Mouse (Mus musculus) lung, embryonic 15.5 days (tissue): ENCODE data around the gene Fgfr2. TPM values are rescaled to one million over a fixed set of nuclear protein-coding genes. Genes with fewer than 3 reads are reported as not detected.

Experiments used
- ATAC-seq: fragments of 200-750 bp; cut with Nextera tagmentation; 2 replicates; pipeline ENCODE4 v1.8.0; 2017; ENCODE audit warnings: moderate number of reproducible peaks, borderline replicate concordance; ENCODE audit not compliant: low FRiP score, low TSS enrichment; ENCODE audit errors: extremely low read depth
- H3K27ac ChIP-seq: fragments of 300-500 bp; sonication (generic); 2 replicates; pipeline ENCODE4 v1.5.1; 2015; ENCODE audit warnings: moderate library complexity, mild to moderate bottlenecking, inconsistent platforms
- H3K27me3 ChIP-seq: fragments of 300-500 bp; sonication (generic); 2 replicates; pipeline ENCODE4 v1.6.1; 2015; ENCODE audit warnings: inconsistent platforms
- H3K36me3 ChIP-seq: fragments of 300-500 bp; sonication (generic); 2 replicates; pipeline ENCODE4 v1.6.1; 2015; ENCODE audit warnings: inconsistent platforms
- H3K4me1 ChIP-seq: fragments of 300-500 bp; sonication (generic); 2 replicates; pipeline ENCODE4 v1.6.1; 2015; ENCODE audit warnings: inconsistent platforms
- H3K4me2 ChIP-seq: fragments of 300-500 bp; sonication (generic); 2 replicates; pipeline ENCODE4 v1.6.1; 2015; ENCODE audit warnings: inconsistent platforms, mild to moderate bottlenecking, moderate library complexity
- H3K4me3 ChIP-seq: fragments of 300-500 bp; sonication (generic); 2 replicates; pipeline ENCODE4 v1.5.1; 2015; ENCODE audit warnings: mild to moderate bottlenecking, inconsistent platforms
- H3K9ac ChIP-seq: fragments of 300-500 bp; sonication (generic); 2 replicates; pipeline ENCODE4 v1.6.1; 2015; ENCODE audit warnings: inconsistent platforms
- H3K9me3 ChIP-seq: fragments of 300-500 bp; sonication (generic); 2 replicates; pipeline ENCODE4 v1.6.1; 2016; ENCODE audit warnings: inconsistent platforms
- WGBS: fragments of 180-500 bp; shearing (Covaris S2); methylation state at CpG from one replicate; pipeline ENCODE4 v1.1.7; 2015; 5-methylcytosine and 5-hydroxymethylcytosine counted together
- polyA plus RNA-seq: library from polyadenylated mRNA; unstranded; fragments of >200 nt; fragmentation: Nextera tagmentation; extraction: Ambion mirVana; gene quantifications from 2 replicates; pipeline ENCODE4 v1.2.1, GENCODE M21; 2015

Fgfr2 gene
- polyA plus RNA-seq, 1 experiment from 2014 or later, result 160 TPM

DNA sequence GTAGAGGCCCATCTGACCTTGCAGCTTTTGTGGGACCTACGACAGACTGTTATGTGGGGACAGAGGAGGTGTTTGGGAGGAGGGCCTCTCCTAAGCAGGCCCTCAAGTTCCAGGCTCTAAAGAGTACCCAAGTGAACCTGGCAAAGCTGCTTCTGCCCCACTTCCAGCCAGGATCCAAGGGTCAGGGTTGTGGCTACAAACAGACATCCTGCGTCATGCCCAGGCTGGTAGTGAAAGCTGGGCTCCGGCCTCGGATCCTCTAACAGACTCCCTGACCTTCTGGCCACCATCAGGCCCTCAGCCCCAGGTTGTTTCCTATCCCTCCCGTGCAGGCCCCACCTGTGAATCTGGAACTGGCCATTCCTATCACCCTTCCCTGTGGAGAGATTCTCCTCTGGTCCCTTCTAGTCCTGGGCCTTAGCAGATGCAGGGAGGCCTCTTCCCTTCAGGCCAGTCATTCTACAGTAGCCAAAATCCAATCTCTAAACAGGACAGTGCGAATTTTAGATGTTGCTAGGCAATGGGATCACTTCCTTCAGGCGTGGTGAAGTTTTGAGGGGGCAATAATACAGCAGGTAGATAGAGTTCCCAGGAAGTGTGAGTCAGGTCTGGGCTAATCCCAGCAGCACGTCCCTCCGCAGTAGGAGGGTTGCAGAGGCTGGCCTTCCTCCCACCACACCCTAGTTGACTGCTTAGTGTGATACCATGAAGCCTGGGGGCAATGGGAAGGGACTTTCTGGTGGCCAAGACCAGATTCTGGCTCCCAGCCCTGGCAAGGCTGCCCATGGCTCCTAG, 419.4 kb downstream of the Fgfr2 start:
- Histone ChIP-seq H3K27ac (no peak overlapping the region), H3K9me3 (no peaks in the 10 kb centered on the region), H3K4me3 (no peak overlapping the region), H3K4me2 (no peak overlapping the region), H3K9ac (no peak overlapping the region), H3K4me1 (peaks cover 5% of the 10 kb centered on the region; the same call in 1 of the 2 replicates), H3K27me3 (no peaks in the 10 kb centered on the region), H3K36me3 (no peaks in the 10 kb centered on the region)
- WGBS, result 78% methylated on average over 9 of the region's 9 CpGs
- ATAC-seq, result no peak

DNA sequence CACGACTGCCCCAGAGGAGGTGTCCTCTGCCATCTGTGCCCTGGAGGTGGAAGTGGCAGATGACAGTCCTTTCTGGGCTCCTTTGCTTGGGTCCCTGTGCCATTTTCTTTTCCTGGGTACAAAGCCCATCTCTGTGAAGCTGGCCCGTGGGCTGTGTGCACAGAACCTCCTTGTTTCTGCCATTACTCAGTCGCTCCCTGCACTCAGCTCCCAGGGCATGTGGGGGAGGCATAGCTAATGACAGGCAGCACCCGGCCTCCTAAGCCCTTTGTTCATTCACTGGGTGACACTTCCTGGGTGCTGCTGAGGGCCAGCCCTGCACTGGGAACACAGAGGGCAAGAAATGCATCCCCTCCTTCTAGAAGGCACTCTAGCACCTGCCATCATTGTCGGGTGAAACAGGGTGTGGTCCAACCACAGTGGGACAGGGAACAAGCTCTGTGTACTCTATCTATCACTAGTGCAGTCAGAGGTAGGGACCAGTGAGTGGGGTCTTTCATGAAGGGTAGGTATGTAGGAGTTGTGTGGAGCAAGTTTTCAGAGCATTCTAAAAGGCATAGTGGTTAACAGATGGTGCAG, 420.6 kb downstream of the Fgfr2 start:
- Histone ChIP-seq H3K9ac (no peak overlapping the region), H3K4me3 (no peak overlapping the region), H3K4me1 (peaks cover 5% of the 10 kb centered on the region; the same call in 1 of the 2 replicates), H3K9me3 (no peaks in the 10 kb centered on the region), H3K4me2 (no peak overlapping the region), H3K36me3 (no peaks in the 10 kb centered on the region), H3K27me3 (no peaks in the 10 kb centered on the region), H3K27ac (no peak overlapping the region)
- ATAC-seq, result no peak
- 74% methylated on average over 5 of the region's 5 CpGs for WGBS

DNA sequence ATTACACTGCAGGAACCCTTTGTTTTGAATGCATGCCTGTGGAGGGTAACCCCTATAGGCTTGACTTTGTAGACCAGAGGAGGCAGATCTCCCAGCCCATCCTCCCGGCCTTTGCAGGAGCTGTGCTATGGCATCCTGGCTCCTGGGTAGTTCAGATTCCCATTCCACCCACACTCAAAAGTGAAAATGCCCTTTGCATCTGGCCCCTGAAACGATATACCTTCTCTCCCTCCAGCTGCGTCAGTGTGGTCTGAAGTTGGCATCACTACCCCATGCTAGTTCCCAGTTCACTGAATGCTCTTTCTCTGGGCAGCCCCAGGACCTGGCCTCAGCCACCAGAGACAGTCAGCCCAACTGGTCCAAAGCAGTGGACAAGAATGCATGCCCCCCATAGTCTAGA, 421.1 kb downstream of the Fgfr2 start:
- no peaks in the 10 kb centered on the region for H3K27me3 ChIP-seq
- H3K4me1 ChIP-seq, result peaks cover 5% of the 10 kb centered on the region; the same call in 1 of the 2 replicates
- no peak overlapping the region for H3K9ac ChIP-seq
- ATAC-seq, result no peak
- H3K4me2 ChIP-seq, result no peak overlapping the region
- H3K9me3 ChIP-seq, result no peaks in the 10 kb centered on the region
- 84% methylated on average over 3 of the region's 3 CpGs for WGBS
- H3K27ac ChIP-seq, result no peak overlapping the region
- no peak overlapping the region for H3K4me3 ChIP-seq
- H3K36me3 ChIP-seq, result no peaks in the 10 kb centered on the region

DNA sequence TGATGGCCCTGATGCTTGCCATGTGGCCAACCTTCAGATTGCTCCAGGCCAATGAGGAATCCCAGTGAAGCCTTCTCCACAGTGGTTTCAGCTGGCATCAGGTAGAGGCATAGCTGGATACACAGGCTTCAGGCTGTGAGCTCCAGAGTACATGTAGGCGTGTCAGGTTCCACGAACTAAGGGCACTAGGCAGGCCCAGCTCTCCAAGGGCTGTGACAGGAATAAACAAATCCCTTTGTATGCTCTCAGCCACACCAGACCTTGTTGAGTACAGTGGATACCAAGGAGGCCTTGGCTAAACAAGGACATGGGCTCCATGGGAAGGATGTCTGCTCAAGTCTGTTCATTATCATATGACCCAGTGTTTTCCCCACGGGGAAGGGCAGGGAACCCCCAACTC, 421.7 kb downstream of the Fgfr2 start:
- Histone ChIP-seq H3K4me1 (peaks cover 5% of the 10 kb centered on the region; the same call in 1 of the 2 replicates), H3K4me2 (no peak overlapping the region), H3K27me3 (no peaks in the 10 kb centered on the region), H3K36me3 (no peaks in the 10 kb centered on the region), H3K27ac (no peak overlapping the region), H3K4me3 (no peak overlapping the region), H3K9me3 (no peaks in the 10 kb centered on the region), H3K9ac (no peak overlapping the region)
- 0 out of 2 replicates have a peak, but pooled peaks have one; percentile 20 for ATAC-seq
- 66% methylated on average over 3 of the region's 3 CpGs for WGBS

DNA sequence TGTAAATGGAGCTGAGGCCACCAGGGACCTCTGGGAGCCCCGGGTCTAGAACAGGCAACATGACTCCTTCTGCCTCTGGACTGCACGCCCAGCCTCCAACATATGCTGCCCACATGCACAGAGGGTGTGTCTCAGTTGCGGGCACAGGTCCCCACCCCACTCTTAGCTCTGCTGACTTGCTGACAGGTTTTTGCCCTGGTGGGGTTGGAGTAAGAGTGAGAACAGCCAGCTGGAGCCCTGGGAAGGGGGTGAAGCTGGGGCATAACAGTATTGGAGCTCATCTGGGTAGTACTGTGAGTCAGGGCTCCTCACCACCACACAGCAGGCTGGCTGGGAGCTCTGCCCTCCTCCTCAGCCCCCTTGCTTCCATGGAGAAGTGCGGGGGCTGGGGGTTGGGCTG, 423.0 kb downstream of the Fgfr2 start:
- 64% methylated on average over 4 of the region's 4 CpGs for WGBS
- Histone ChIP-seq H3K27me3 (no peaks in the 10 kb centered on the region), H3K4me1 (peaks cover 5% of the 10 kb centered on the region; the same call in 1 of the 2 replicates), H3K4me2 (no peak overlapping the region), H3K27ac (no peak overlapping the region), H3K36me3 (no peaks in the 10 kb centered on the region), H3K9ac (no peak overlapping the region), H3K4me3 (no peak overlapping the region), H3K9me3 (no peaks in the 10 kb centered on the region)
- no peak for ATAC-seq

DNA sequence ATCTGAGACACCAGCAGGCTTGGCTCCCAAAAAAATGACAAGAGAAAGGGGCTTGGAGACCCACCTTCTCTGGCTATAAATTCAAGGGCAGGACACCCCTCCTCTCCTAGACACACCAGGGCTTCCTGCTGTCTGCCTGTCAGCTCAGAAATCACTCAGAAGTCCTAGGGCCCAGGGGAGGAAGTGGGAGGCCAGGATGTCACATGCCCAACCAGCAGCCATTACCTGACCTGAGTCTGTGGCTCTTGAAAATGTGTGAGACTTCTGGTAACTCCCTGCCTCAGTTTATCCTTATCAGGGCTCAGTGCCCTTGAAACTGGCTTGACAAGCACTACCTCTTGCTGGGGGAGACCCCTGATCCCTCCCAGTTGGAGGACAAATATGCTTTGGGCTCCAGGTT, 423.5 kb downstream of the Fgfr2 start:
- Histone ChIP-seq H3K4me1 (peaks cover 5% of the 10 kb centered on the region; the same call in 1 of the 2 replicates), H3K27me3 (no peaks in the 10 kb centered on the region), H3K4me2 (no peak overlapping the region), H3K27ac (no peak overlapping the region), H3K9ac (no peak overlapping the region), H3K4me3 (no peak overlapping the region), H3K9me3 (no peaks in the 10 kb centered on the region), H3K36me3 (no peaks in the 10 kb centered on the region)
- ATAC-seq, result no peak

DNA sequence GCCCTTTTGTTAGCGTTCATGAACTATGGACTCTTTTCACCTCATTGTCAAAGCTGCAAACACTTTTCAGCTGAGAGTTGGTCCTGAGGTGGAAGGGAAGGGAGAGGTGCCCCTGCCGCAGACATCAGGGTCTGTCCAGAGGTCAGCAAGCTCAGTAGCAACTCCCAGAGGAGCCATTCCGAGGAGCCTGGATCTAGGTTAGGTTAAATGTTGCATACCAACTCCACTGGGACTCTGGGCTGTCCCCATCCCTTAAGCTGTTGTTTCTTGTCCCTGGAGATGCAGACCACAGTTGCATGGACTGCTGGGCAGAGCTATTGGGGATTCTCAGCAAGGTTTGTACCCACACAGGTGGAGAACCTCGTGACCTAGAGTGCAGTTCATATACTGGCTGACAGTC, 424.0 kb downstream of the Fgfr2 start:
- H3K4me2 ChIP-seq, result no peak overlapping the region
- no peaks in the 10 kb centered on the region for H3K9me3 ChIP-seq
- peaks cover 5% of the 10 kb centered on the region; the same call in 1 of the 2 replicates for H3K4me1 ChIP-seq
- no peaks in the 10 kb centered on the region for H3K27me3 ChIP-seq
- WGBS, result 65% methylated on average over 4 of the region's 4 CpGs
- ATAC-seq, result no peak
- no peak overlapping the region for H3K27ac ChIP-seq
- no peaks in the 10 kb centered on the region for H3K36me3 ChIP-seq
- no peak overlapping the region for H3K4me3 ChIP-seq
- H3K9ac ChIP-seq, result no peak overlapping the region

DNA sequence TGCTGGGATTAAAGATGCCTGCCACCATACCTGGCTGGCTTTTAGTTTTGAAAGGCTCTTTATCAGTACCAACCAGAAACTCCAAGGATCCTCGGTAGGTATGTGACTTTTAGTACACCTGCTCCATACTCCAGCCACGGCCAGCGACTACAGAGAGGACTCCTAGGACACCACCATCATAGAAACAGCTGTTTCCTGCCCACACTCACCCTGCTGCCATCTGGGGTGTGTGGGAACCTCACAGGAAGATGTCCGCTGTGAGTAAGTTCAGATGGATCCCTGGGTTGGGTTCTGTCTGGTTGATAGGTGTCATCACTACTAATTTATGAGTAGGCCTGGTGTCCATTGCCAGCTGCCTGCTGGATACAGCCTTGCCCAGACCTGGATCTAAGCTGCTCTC, 424.4 kb downstream of the Fgfr2 start:
- ATAC-seq, result no peak
- no peak overlapping the region for H3K27ac ChIP-seq
- no peaks in the 10 kb centered on the region for H3K9me3 ChIP-seq
- 72% methylated on average over 4 of the region's 4 CpGs for WGBS
- H3K36me3 ChIP-seq, result no peaks in the 10 kb centered on the region
- no peaks in the 10 kb centered on the region for H3K27me3 ChIP-seq
- no peak overlapping the region for H3K9ac ChIP-seq
- H3K4me3 ChIP-seq, result no peak overlapping the region
- H3K4me2 ChIP-seq, result no peak overlapping the region
- H3K4me1 ChIP-seq, result peaks cover 5% of the 10 kb centered on the region; the same call in 1 of the 2 replicates

DNA sequence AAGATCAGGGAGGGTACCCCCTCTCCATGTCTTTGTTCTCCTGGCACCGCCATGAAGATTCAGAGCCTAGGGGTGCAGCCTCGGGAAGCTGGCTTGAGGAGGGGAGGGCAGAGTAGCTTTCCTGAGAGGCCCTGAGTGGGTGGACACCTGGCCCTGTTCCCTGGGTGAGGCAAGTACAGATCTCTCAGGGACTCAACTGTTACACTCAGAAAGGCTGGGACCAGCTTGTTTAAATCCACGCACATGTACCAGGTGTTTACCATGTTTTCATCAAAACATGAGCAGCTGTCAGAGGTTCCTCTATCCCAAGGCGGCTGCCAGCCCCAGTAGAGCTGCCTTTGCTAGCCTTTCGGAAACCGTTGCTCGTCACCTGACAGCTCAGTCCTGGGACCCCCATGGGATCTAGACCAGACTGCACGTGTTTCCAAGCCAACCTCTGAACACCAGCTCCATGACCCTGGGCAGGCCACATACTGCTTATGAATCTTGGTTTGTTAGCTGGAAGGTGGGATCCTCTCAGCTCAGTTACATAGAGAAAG, 425.8 kb downstream of the Fgfr2 start:
- ATAC-seq, result no peak
- H3K9ac ChIP-seq, result no peak overlapping the region
- 74% methylated on average over 8 of the region's 8 CpGs for WGBS

DNA sequence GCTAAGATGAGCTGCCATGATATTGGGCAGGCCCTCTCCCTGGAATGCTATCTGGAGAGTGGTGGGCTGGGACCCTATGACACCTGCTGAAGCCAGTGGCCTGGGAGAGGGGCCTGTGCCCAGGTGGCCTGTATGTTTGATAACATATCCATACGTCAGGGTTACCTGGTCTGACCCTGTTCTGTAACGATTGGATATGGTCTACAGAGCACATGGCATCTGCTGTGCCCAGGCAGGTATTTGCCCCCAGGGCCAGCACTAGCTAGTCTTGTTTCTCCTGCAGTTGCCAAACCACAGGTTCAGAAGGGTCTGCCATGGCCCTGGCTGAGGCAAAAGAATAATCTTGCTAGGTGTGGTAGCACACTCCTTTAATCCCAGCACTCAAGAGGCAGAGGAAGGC, 429.6 kb downstream of the Fgfr2 start:
- Histone ChIP-seq H3K27ac (no peak overlapping the region), H3K4me1 (peaks cover 19% of the 10 kb centered on the region), H3K4me2 (no peak overlapping the region), H3K27me3 (no peaks in the 10 kb centered on the region), H3K9ac (no peak overlapping the region), H3K9me3 (no peaks in the 10 kb centered on the region), H3K4me3 (no peak overlapping the region), H3K36me3 (no peaks in the 10 kb centered on the region)
- 88% methylated on average over 2 of the region's 2 CpGs for WGBS
- no peak for ATAC-seq

More for the DNA sequence above, 425.8 kb downstream of the Fgfr2 start:
- Histone ChIP-seq H3K9me3 (no peaks in the 10 kb centered on the region), H3K4me1 (peaks cover 5% of the 10 kb centered on the region; the same call in 1 of the 2 replicates), H3K27ac (no peak overlapping the region), H3K4me2 (no peak overlapping the region), H3K27me3 (no peaks in the 10 kb centered on the region), H3K36me3 (no peaks in the 10 kb centered on the region), H3K4me3 (no peak overlapping the region)

DNA sequence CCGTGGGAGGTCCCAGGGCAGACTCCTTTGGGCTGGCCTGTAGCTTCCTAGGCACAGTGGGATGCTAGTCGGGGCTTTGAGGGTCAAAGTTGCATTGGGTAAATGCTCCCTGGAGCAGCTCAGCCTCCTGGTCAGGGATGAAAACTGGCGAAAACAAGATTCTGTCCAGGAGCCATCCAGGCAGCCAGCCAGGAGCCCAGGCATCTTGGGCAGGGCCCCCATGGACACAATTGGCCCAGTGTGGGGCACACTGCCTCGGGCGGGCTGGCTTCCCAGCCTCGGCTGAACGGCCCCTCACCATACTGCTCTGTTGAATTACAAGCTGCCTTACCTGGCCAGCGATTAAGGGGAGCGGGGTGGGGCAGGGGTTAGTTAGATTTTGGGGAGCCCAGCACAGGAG, 430.4 kb downstream of the Fgfr2 start:
- Histone ChIP-seq H3K27ac (no peak overlapping the region), H3K36me3 (no peaks in the 10 kb centered on the region), H3K9me3 (no peaks in the 10 kb centered on the region), H3K4me1 (peaks cover 28% of the 10 kb centered on the region), H3K27me3 (no peaks in the 10 kb centered on the region), H3K4me2 (no peak overlapping the region), H3K4me3 (no peak overlapping the region), H3K9ac (no peak overlapping the region)
- no peak for ATAC-seq
- WGBS, result 73% methylated on average over 9 of the region's 9 CpGs
